Mouse (Mus musculus): ENCODE measurements around the gene Plau.

DNA sequence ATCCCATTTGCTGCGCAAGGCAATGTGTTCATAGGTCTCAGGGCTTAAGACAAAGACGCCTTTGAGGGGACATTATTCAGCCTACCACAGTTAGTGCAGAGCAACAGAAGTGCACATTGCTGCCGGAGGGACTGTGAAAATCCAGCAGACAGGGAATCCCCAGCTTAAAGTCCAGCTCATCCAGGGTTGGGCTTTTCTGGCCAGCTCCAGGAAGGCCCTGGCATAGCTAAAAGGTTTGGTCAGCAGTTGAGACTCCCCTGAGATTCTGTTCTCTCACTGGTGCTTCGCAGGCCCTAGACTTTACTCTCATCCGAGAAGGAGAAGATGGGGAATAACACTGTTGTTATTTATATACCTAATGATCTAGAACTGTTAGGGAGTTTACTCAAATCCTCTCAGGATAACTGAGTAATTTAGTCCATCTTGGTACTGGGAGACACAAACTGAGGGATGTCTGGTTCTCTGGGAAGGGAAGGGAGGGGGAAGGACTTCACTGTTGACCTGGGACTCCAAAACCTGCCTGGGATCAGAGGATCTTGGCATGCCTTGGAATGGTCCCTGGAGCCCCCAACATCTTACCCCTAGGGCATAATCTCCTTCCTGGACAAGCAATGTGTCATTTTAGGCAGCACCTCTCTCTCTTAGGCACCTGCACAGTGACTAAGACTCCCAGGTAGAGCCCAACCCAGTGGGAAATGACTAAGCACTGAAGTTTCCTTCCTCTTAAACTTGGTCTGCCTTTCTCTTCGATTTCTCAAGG, 27.0 kb downstream of the Plau start:
- no peak for TF ChIP-seq CTCF (IDR thresholded peaks at IDR 0.05; ENCODE audit: borderline replicate concordance, insufficient read depth, low read length)
- no peak for TF ChIP-seq POLR2A (IDR thresholded peaks at IDR 0.05; ENCODE audit: low read depth, low read length)
